Mouse (Mus musculus) bone marrow, adult 2 months (tissue): Measurements from ENCODE around the gene Agbl4.

Experiments used
- CTCF ChIP-seq: fragments of 200-500 bp; IDR thresholded peaks from 2 replicates; pipeline ENCODE4 v1.5.1; 2011; ENCODE audit warnings: low read length, control low read depth; ENCODE audit not compliant: control insufficient read depth, insufficient read depth
- POLR2A ChIP-seq: fragments of 200-500 bp; IDR thresholded peaks from 2 replicates; pipeline ENCODE4 v1.6.1; 2011; ENCODE audit warnings: low read depth, mild to moderate bottlenecking, control low read depth, low read length, borderline replicate concordance; ENCODE audit not compliant: control insufficient read depth

DNA sequence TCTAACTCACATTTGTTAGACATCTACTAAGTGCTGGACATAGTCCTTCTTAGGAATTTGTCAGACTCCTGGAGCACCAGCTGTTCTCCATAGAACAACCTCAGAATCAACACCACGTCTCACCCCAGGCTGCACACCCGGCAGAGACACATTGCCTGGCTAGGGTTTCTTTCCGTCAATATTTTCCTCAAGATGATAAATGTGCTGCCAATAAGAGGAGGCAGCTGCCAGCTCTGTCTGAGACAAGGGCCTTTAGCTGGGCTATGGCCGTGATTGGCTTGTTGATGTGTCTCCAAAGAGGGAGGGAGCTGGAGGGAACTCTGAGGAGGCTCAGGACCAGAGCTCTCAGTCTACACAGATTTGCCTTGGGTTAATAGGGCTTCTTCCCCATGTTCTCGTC lies 1227.5 kb downstream of the Agbl4 start:
- TF ChIP-seq CTCF (no peak), POLR2A (no peak)
